Mouse (Mus musculus) liver, postnatal 0 days (tissue): Measurements from ENCODE around the gene Armh2.
"Not testable (repeated sequence)": the region's sequence is repeated elsewhere in the genome, so short reads cannot be mapped to it uniquely, and the experiment has no call there.

Experiments
- CTCF ChIP-seq: sonication (generic); IDR thresholded peaks from 2 replicates; pipeline ENCODE4 v1.5.1; 2016; ENCODE audit warnings: antibody characterized with exemption, low read depth
- EP300 ChIP-seq: IDR thresholded peaks from 2 replicates; pipeline ENCODE4 v1.6.1; 2016; ENCODE audit warnings: antibody characterized with exemption, low read depth, mild to moderate bottlenecking

DNA sequence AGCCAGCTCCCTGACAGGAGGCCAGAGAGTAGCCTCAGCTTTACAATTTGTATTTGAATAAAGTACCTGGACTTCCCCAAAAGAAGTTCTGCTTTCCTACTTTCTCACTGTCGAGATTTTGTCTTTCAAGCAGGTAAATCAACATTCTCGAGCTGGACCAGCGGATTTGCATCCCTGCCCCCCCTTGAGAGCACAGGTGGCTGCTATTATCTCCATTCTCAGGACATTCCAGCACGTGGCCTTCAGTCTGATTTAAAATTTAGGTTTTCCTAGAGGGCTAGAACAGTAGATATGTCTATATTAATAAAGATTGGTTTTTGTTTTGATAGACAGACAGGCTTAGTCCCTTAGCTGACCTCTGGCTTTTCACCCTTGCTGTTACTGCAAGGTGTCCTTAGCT, 26.8 kb downstream of the Armh2 start:
- not testable (repeated sequence) for TF ChIP-seq CTCF, EP300
